Mouse (Mus musculus) gastrocnemius, adult 2 months (tissue): ENCODE data around the gene Tia1. TPM values are rescaled to one million over a fixed set of nuclear protein-coding genes. Genes with fewer than 3 reads are reported as not detected.
A peak's percentile ranks its signal among the peaks of the same experiment; 100 is the strongest.

Experiments used
- DNase-seq: peaks from one replicate; pipeline ENCODE4 v3.0.0; 2022
- H3K27ac ChIP-seq: fragments of 200-600 bp; 2 replicates; pipeline ENCODE4 v1.8.1; 2022; ENCODE audit warnings: mild to moderate bottlenecking
- H3K4me3 ChIP-seq: fragments of 200-600 bp; 2 replicates; pipeline ENCODE4 v1.8.1; 2022; ENCODE audit warnings: mild to moderate bottlenecking, moderate library complexity
- CTCF ChIP-seq: fragments of 200-600 bp; IDR thresholded peaks from 2 replicates; pipeline ENCODE4 v1.8.1; 2022; ENCODE audit warnings: antibody characterized with exemption, mild to moderate bottlenecking, moderate library complexity
- intact Hi-C: fragments of 180-260 bp; cut with DNase I; formaldehyde crosslinking; loops from one replicate; pipeline ENCODE4 v1.15.1; 2025
- total RNA-seq, 2 experiments: library from RNA; stranded (reverse); gene quantifications; 2 replicates each; pipeline ENCODE4 v1.2.3; 2021

Gene Tia1
- total RNA-seq, 2 experiments from 2014 or later = 20.7 to 22.7 TPM

- no peak for TF ChIP-seq CTCF
- intact Hi-C loops = no loop called here
- Histone ChIP-seq H3K27ac (peak overlapping the region; percentile 92), H3K4me3 (peak overlapping the region; percentile 75)
- DNase-seq = peak; percentile 44
Measured at GRCm38 (mm10) chr6:86479311-86479710, 75.3 kb downstream of the Tia1 start.

DNA sequence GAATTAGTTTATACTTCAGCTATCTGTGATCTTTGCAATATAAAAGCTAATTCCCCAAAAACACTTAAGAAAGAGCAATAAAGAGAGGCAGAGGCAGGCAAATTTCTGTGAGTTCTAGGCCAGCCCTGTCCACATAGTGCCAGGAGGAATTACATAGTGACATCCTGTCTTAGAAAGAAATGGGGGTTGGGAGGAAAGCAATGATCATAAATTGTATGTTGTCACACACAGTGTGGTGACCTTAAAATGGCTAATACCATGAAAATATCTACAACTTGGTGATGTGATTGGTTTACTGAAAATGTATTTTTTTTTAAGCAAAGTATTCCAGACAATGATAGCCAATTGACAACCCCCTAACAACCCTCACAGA lies 75.8 kb downstream of the Tia1 start:
- no peak for TF ChIP-seq CTCF
- no peak for DNase-seq
- intact Hi-C loops = no loop called here
- Histone ChIP-seq H3K27ac (peak overlapping the region; percentile 92), H3K4me3 (peak overlapping the region; percentile 75)

GRCm38 (mm10) chr6:86480189-86480831 lies 76.3 kb downstream of the Tia1 start:
- peak overlapping the region; percentile 92 for H3K27ac ChIP-seq
- intact Hi-C loops = no loop called here
- DNase-seq = peak; percentile 72
- TF ChIP-seq CTCF = no peak
- H3K4me3 ChIP-seq = peak overlapping the region; percentile 75

DNA sequence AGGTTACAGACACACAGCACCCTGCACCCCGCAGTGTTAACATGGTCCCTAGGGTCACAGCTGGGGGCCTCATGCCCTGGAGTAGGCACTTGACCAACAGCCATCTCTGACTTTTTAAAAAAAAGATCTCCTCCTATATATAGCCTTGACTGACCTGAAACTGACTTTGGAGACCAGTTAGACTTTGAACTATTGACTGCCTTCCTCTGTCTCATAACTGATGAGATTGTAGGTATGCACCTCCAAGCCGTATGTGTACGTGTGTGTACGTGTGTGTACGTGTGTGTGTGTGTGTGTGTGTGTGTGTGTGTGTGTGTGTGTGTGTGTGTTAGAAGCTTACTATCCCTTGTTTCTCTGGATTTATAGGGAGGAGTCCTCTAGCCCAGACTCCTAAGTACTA lies 77.9 kb downstream of the Tia1 start:
- TF ChIP-seq CTCF = no peak
- Histone ChIP-seq H3K27ac (peak overlapping the region; percentile 92), H3K4me3 (peak overlapping the region; percentile 75; the same call in 1 of the 2 replicates)
- DNase-seq = peak; percentile 15
- intact Hi-C loops = no loop called here

Other genes starting within 250 kb of the Tia1 start
- under 1 TPM; 0.31 to 0.66 TPM for gene Tgfa, start 209.0 kb upstream of the Tia1 start, total RNA-seq
- gene Fam136a, start 38.6 kb upstream of the Tia1 start, total RNA-seq = 10 to 100 TPM; 11.7 to 17.6 TPM
- gene Snrpg, start 32.9 kb upstream of the Tia1 start, total RNA-seq = 10 to 100 TPM; 23.3 to 37.8 TPM
- 10 to 100 TPM; 49.7 to 50.8 TPM for gene Pcyox1, start 7.1 kb upstream of the Tia1 start, total RNA-seq
- gene Gm44790, start 22.4 kb downstream of the Tia1 start, total RNA-seq = under 1 TPM in 1 of 2 experiments, not detected in 1; 0.53 TPM
- 1 to 10 TPM; 7.5 to 8.0 TPM for gene C87436, start 34.2 kb downstream of the Tia1 start, total RNA-seq
- 100 to 1,000 TPM; 121 to 128 TPM for gene Pcbp1, start 122.1 kb downstream of the Tia1 start, total RNA-seq
- not detected for gene Asprv1, start 223.9 kb downstream of the Tia1 start, total RNA-seq